Mouse (Mus musculus): ENCODE data around the gene Areg.

Areg gene

GRCm38 (mm10) chr5:91162787-91163186 lies 23.4 kb downstream of the Areg start:
- in situ Hi-C loops (cut with MboI; ENCODE audit: unreplicated experiment in 2 of 2), result no loop called here

GRCm38 (mm10) chr5:91166601-91167000 lies 27.2 kb downstream of the Areg start:
- in situ Hi-C loops (cut with MboI; ENCODE audit: unreplicated experiment in 2 of 2), result no loop called here

GRCm38 (mm10) chr5:91176397-91176796 lies 37.0 kb downstream of the Areg start:
- in situ Hi-C loops (cut with MboI; ENCODE audit: unreplicated experiment in 2 of 2), result no loop called here

- in situ Hi-C loops (cut with MboI; ENCODE audit: unreplicated experiment in 2 of 2), result no loop called here
These were observed 55.2 kb downstream of the Areg start for GRCm38 (mm10) chr5:91194572-91194971.

Data from v-Abl transformed pro-B cells (cell line).